Mouse (Mus musculus) heart, adult 2 months (tissue): ENCODE data around the gene 4931406P16Rik. TPM values are rescaled to one million over a fixed set of nuclear protein-coding genes. Genes with fewer than 3 reads are reported as not detected.

Experiments
- DNase-seq, 2 experiments: peaks; one replicate each; pipeline ENCODE4 v3.0.0; 2021
- H3K27ac ChIP-seq: fragments of 200-600 bp; 2 replicates; pipeline ENCODE4 v1.8.1; 2022
- H3K27me3 ChIP-seq: fragments of 200-500 bp; 2 replicates; pipeline ENCODE4 v1.6.1; 2012; ENCODE audit warnings: mild to moderate bottlenecking, low read length, inconsistent platforms, mixed read lengths; ENCODE audit not compliant: control insufficient read depth, insufficient read depth
- H3K36me3 ChIP-seq: fragments of 200-500 bp; 2 replicates; pipeline ENCODE4 v1.6.1; 2012; ENCODE audit warnings: low read length, inconsistent platforms; ENCODE audit not compliant: control insufficient read depth, insufficient read depth
- H3K4me1 ChIP-seq: fragments of 200-500 bp; 2 replicates; pipeline ENCODE4 v1.6.1; 2011; ENCODE audit warnings: low read length; ENCODE audit not compliant: control insufficient read depth, insufficient read depth
- H3K4me3 ChIP-seq: fragments of 200-600 bp; 2 replicates; pipeline ENCODE4 v1.8.1; 2022
- H3K79me2 ChIP-seq: fragments of 200-500 bp; replicated peaks from 2 replicates; pipeline ENCODE4 v1.6.1; 2012; ENCODE audit warnings: mild to moderate bottlenecking, inconsistent platforms, low read length, moderate library complexity, mixed read lengths; ENCODE audit not compliant: control insufficient read depth, insufficient read depth
- H3K9ac ChIP-seq: fragments of 200-500 bp; 2 replicates; pipeline ENCODE4 v1.6.1; 2012; ENCODE audit warnings: low read depth, mild to moderate bottlenecking, control low read depth, inconsistent platforms, low read length, mixed read lengths
- CTCF ChIP-seq: fragments of 200-600 bp; IDR thresholded peaks from 2 replicates; pipeline ENCODE4 v1.8.1; 2022; ENCODE audit warnings: antibody characterized with exemption, mild to moderate bottlenecking, moderate library complexity
- EP300 ChIP-seq: fragments of 200-500 bp; IDR thresholded peaks from 2 replicates; pipeline ENCODE4 v1.6.1; 2011; ENCODE audit warnings: low read depth, low read length, control low read depth; ENCODE audit not compliant: insufficient read depth
- POLR2A ChIP-seq: fragments of 200-500 bp; IDR thresholded peaks from 2 replicates; pipeline ENCODE4 v1.6.1; 2011; ENCODE audit warnings: mild to moderate bottlenecking, low read depth, low read length, control low read depth; ENCODE audit not compliant: insufficient read depth
- WGBS: fragments of 180-500 bp; shearing (Covaris S2); methylation state at CpG from one replicate; pipeline ENCODE4 v1.1.7; 2018; 5-methylcytosine and 5-hydroxymethylcytosine counted together
- intact Hi-C: fragments of 180-260 bp; cut with DNase I; formaldehyde crosslinking; loops from one replicate; pipeline ENCODE4 v1.15.1; 2025
- long read RNA-seq: library from polyadenylated mRNA; stranded (forward); transcript quantifications from one replicate; pipeline ENCODE4 v2.0.0, GENCODE M21; 2021
- polyA plus RNA-seq: library from polyadenylated mRNA; depleted of rRNA; stranded (reverse); fragments of >200 nt; gene quantifications from 2 replicates; pipeline ENCODE4 v1.2.3, GENCODE M21; 2012; rRNA removed
- total RNA-seq, 2 experiments: library from RNA; stranded (reverse); gene quantifications; 2 replicates each; pipeline ENCODE4 v1.2.3; 2021

Gene 4931406P16Rik
- total RNA-seq (10 to 100 TPM; 40.7 to 44.1 TPM), polyA plus RNA-seq (24.9 and 32.5 TPM in 2 replicates)
- long read RNA-seq, full-length matches to known transcripts, result 5 of 11 reads
- long read RNA-seq, partial matches to known transcripts, result 2 of 11 reads
- long read RNA-seq, other reads (novel, unspliced or antisense), result 4 of 11 reads

DNA sequence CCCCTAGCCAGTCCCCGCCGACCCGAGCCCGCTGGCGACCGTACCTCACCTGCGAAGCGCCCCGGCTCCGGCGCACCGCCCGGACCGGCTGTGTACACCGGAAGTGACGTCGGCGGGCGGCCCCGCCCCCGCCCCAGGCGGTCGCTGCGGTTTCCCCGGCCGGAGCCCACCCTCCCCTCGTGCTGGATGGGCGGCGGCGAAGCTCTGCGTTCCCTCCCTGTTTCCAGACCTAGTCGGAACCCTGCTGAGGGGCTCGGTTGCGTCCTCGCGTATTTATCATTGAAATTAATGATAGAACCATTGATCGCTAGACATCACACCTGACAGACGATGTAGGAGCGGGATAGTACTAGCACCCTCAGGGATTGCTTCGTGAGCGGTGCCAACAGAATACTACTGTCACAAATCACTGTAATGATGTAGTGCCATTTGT, at the start of gene 4931406P16Rik:
Gene 4931406P16Rik (minus strand): TSS at position 109 of the 433 bp plus-strand sequence.
- Histone ChIP-seq H3K79me2 (peaks cover 3% of the 10 kb centered on the region), H3K9ac (peak within 1 kb of the TSS; percentile 97), H3K4me1 (peaks cover 9% of the 10 kb centered on the region), H3K27me3 (no peaks in the 10 kb centered on the region), H3K36me3 (peaks cover 23% of the 10 kb centered on the region), H3K4me3 (peak within 1 kb of the TSS; percentile 93), H3K27ac (peak within 1 kb of the TSS; percentile 96)
- DNase-seq, result peak; percentile 93
- peak; percentile 79 for TF ChIP-seq POLR2A
- TF ChIP-seq CTCF, result no peak
- TF ChIP-seq EP300, result no peak
- intact Hi-C loops, result loop anchor here (2.0 kb wide), 1 partner anchor 47 kb away; no protein-coding TSS in a partner anchor
- under 1% methylated on average over 41 of the region's 41 CpGs for WGBS

DNA sequence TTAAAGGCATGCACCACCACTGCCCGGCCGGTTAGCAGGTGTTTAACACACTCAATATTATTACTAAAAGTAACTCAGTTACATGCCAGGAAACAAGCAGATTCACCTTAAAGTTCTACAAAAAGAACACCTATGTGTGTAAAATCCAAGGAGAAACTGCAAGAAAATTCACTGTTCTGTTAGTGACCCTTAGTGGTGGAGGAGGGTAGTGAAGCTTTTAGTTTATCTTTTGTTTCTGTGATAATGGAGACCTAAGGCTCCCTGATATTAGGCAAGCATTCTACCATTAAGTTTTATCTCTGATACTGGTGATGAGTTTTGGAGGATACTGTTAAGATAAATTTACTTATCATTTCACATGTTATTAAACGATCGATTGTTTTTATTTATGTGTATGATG, 42.3 kb upstream of the 4931406P16Rik start:
- intact Hi-C loops, result loop anchor here (1.0 kb wide), 1 partner anchor 89 kb away; no protein-coding TSS in a partner anchor
- H3K9ac ChIP-seq, result no peak overlapping the region

DNA sequence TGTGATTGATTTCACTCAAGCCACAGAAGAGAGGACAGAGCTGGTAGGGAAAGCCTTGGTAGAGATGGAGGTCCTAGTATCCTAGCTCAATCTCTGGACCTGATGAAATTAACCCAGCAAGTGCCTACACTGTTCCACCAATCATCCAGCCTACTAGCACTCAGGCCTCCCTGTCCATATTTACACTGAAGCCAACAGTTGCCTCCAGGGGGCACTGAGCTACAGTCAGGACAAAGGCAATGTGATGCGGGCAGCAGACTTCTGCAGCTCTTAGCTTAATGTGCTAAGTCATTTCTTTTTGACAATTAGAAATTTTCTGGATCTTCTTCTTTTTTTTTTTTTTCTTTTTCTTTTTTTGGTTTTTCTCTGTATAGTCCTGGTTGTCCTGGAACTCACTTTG, 38.6 kb upstream of the 4931406P16Rik start:
- H3K79me2 ChIP-seq, result no peaks in the 10 kb centered on the region
- WGBS, result 76% methylated on average over 1 of the region's 1 CpGs
- no peaks in the 10 kb centered on the region for H3K27me3 ChIP-seq
- H3K4me1 ChIP-seq, result no peaks in the 10 kb centered on the region; the same call in 1 of the 2 replicates
- DNase-seq, result no peak
- no peak overlapping the region for H3K4me3 ChIP-seq
- no peak overlapping the region for H3K27ac ChIP-seq
- TF ChIP-seq EP300, result no peak
- no peak for TF ChIP-seq POLR2A
- peak; percentile 57 for TF ChIP-seq CTCF
- intact Hi-C loops, result no loop called here
- peaks cover 11% of the 10 kb centered on the region for H3K36me3 ChIP-seq
- H3K9ac ChIP-seq, result no peak overlapping the region

More for the DNA sequence above, 42.3 kb upstream of the 4931406P16Rik start:
- peak; percentile 86 for TF ChIP-seq CTCF
- no peak for TF ChIP-seq EP300
- no peak for TF ChIP-seq POLR2A
- Histone ChIP-seq H3K27me3 (no peaks in the 10 kb centered on the region), H3K4me1 (no peaks in the 10 kb centered on the region), H3K36me3 (peaks cover 3% of the 10 kb centered on the region; the same call in 1 of the 2 replicates), H3K79me2 (no peaks in the 10 kb centered on the region), H3K27ac (no peak overlapping the region), H3K4me3 (no peak overlapping the region)
- DNase-seq, result no peak
- 80% methylated on average over 4 of the region's 4 CpGs for WGBS

DNA sequence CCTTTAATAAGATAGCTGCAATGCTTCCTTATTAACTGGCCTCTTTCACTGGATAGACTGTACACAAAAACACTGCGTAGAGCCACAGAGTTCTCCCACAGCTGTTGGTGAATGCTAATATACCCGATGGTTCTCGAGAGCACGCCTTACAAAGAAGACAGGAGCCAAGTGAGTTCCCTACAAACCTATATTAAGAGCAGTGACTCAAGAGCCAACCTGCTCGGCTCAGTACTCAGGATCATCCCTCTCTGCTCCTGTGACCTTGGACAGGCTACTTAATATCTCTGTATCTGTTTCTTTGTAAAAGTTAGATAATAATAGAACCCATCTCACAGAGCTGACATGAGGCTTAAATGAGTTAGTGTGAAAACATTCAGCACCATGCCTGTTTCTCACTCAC, 36.8 kb upstream of the 4931406P16Rik start:
- TF ChIP-seq EP300 (no peak), POLR2A (no peak), CTCF (no peak)
- no peak for DNase-seq
- Histone ChIP-seq H3K4me3 (no peak overlapping the region), H3K27me3 (no peaks in the 10 kb centered on the region), H3K36me3 (peaks cover 11% of the 10 kb centered on the region), H3K9ac (no peak overlapping the region), H3K27ac (no peak overlapping the region), H3K79me2 (no peaks in the 10 kb centered on the region), H3K4me1 (no peaks in the 10 kb centered on the region; the same call in 1 of the 2 replicates)
- intact Hi-C loops, result no loop called here
- WGBS, result 65% methylated on average over 5 of the region's 5 CpGs

DNA sequence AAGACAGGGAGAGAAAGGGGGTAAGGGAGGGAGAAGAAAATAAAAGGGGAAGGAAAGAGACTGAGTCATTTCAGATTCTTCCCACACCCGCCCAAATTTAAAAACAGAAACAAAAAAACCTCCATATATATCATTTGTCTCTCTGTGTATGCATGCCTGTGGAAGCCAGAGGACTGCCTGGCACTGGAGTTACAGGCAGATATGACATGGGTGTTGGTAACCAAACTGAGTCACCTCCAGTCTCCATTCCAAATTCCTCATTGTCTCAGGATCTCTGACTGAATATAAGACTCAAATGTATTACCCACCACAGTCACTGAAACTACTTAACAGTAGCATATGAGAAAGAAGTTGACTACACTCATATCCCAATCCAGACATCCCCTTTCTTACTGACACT, 34.7 kb upstream of the 4931406P16Rik start:
- Histone ChIP-seq H3K27me3 (no peaks in the 10 kb centered on the region), H3K27ac (no peak overlapping the region), H3K4me1 (no peaks in the 10 kb centered on the region; the same call in 1 of the 2 replicates), H3K9ac (no peak overlapping the region), H3K4me3 (no peak overlapping the region), H3K36me3 (peaks cover 11% of the 10 kb centered on the region), H3K79me2 (no peaks in the 10 kb centered on the region)
- intact Hi-C loops, result no loop called here
- 69% methylated on average over 1 of the region's 1 CpGs for WGBS
- DNase-seq, result no peak
- TF ChIP-seq POLR2A, result no peak

DNA sequence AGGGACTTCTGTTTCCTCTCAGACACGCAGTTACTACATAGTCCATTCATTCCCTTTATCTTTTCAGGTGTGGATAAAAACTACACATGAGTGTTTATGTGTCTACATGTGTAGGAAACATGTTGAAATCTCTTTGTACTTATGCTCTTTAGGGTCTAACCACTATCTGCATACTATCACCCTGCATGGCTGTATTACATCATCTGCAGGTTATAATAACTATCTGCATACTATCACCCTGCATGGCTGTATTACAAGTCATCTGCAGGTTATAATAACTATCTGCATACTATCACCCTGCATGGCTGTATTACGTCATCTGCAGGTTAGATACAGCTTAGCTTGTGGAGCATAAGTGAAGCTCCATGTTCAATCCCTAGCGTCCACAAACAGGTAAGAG, 33.7 kb upstream of the 4931406P16Rik start:
- Histone ChIP-seq H3K79me2 (no peaks in the 10 kb centered on the region), H3K36me3 (peaks cover 8% of the 10 kb centered on the region), H3K27ac (no peak overlapping the region), H3K9ac (no peak overlapping the region), H3K4me1 (no peaks in the 10 kb centered on the region; the same call in 1 of the 2 replicates), H3K4me3 (no peak overlapping the region), H3K27me3 (no peaks in the 10 kb centered on the region)
- WGBS, result 86% methylated on average over 3 of the region's 3 CpGs
- TF ChIP-seq POLR2A, result no peak
- TF ChIP-seq EP300, result no peak
- DNase-seq, result no peak
- intact Hi-C loops, result no loop called here
